Mouse (Mus musculus) brain, adult 2 months (tissue): ENCODE measurements around the gene Cpt2.

Experiments used
- DNase-seq: peaks from one replicate; pipeline ENCODE4 v3.0.0; 2011; ENCODE audit warnings: low read depth, low spot score

Gene Cpt2

GRCm38 (mm10) chr4:107923145-107923802 lies at the start of gene Cpt2:
Gene Cpt2 (minus strand): TSS chr4:107923610.
- DNase-seq: peak; percentile 90

GRCm38 (mm10) chr4:107971162-107971561 lies 47.8 kb upstream of the Cpt2 start:
- no peak for DNase-seq

- no peak for DNase-seq
Observed at GRCm38 (mm10) chr4:107969781-107970180, 46.4 kb upstream of the Cpt2 start.

DNA sequence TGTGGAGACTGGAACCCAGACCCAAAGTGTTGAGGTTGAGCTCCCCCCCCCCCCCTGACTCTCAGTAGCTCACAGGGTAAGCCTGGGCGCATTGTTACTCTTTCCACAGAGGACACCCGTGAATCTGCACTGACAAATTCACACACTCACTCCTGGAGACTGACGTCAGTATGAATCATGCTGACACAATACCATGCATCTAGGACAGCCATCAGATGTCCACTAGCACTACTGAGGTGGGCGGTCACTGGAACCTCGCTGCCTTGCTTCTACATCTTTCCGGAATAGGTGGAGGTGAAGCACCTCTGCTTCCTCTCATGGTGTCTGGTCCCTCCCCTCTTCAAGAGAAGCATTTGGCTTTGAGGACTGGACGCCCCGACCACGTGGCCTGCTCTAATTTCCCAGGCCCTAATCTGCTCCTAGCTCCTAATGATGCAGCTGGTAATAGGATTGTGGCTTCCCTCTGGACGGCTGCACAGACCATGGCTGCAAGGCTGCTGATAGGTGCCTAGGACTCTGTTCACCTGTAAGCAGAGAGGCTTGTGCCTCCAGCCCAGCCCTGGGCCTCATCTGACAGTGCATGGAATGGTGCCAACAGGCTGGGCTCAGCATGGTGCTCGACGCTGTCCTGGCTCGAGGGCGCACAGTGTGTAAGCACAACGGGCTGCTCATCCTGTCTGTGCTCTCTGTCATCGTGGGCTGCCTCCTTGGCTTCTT lies 44.7 kb upstream of the Cpt2 start, which contains the start of gene Slc1a7:
Slc1a7 (plus strand) TSS at position 367 of the 717 bp plus-strand sequence.
- no peak for DNase-seq

GRCm38 (mm10) chr4:107966416-107967109 lies 43.2 kb upstream of the Cpt2 start:
- no peak for DNase-seq

DNA sequence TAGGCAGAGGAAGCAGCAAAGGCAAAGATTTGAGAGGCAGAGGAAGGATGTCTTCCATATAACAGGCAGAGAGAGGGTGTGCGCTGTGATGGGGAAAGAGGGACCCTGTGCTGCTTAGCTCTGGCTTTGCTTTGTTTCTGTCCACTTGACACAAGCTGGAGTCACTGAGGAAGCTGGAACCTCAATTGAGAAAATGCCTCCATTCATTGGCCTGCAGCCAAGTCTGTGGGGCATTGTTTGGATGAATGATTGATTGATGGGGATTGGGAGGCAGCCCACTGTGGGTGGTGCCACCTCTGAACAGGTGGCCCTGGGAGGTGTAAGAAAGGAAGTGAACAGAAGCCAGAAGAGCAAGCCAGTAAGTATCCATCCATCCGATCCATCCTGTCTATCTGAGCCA lies 39.4 kb upstream of the Cpt2 start:
- no peak for DNase-seq

DNA sequence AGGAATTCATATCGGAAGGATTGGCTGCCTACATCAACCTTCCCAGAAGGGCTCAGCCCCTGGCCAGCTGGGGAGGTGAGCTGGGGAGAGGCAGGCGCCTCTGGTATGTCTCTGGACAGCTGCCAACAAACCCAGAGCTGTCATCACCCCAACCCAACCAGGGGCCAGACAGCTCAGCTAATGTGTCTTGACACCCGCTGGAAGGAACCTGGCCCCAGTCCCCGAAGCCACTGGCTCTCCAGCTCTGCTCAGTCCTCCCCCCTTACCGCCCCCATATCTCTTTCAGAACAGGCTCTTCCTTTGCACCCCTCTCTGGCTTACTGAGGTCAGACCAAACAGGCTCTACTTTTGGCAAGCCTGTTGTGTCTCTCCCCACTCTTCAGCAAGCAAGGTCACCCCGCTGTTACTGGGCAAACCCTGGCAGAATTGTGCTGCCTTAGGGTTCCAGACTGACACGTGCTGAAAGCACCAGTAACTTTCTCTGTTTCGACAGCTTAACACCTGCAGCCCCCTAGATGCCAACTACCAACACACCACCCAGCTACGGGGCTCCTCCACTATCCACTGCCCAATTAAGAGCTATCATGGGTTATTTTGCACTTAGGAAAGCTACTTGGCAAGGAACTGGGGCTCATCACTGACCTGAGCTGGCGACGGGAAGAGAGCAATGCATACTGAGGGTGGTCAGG lies 38.8 kb upstream of the Cpt2 start:
- DNase-seq: no peak

DNA sequence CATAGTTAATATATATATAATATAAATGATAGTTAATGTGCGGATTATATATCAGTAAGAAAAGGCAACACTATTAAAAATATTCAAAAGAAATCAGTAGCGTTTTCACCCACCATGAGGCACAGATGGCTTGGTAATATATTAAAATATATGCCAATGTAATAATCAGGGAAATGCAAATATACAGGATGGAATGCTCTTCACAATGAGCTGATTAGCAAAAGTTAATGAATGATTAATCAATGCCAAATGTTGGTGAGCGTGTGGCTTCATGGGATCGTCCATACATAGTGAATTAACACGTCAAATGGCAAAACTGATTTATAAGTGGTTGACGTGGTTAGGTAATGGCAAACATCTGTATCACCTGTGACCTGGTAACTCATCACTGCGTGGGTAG lies 35.1 kb upstream of the Cpt2 start:
- no peak for DNase-seq

- DNase-seq: no peak
Observed at GRCm38 (mm10) chr4:107955691-107956090, 32.3 kb upstream of the Cpt2 start.

DNA sequence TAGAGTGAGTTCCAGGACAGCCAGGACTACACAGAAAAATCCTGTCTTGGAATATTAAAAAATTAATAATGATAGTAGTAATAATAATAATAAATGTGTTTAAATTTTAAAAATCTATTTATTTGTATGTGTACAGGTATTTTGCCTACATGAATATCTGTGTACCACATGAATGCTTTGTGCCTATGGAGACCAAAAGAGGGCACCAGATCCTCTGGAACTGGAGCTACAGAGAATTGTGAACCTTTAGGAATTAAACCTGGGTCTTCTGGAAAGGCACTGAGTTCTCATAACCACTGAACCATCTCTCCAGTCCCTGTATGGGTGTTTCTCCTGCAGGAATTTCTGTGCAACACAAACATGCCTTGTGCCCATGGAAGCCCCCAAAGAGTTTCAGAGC lies 29.4 kb upstream of the Cpt2 start:
- DNase-seq: peak; percentile 43

- DNase-seq: no peak
Observed at GRCm38 (mm10) chr4:107949918-107950317, 26.5 kb upstream of the Cpt2 start.

DNA sequence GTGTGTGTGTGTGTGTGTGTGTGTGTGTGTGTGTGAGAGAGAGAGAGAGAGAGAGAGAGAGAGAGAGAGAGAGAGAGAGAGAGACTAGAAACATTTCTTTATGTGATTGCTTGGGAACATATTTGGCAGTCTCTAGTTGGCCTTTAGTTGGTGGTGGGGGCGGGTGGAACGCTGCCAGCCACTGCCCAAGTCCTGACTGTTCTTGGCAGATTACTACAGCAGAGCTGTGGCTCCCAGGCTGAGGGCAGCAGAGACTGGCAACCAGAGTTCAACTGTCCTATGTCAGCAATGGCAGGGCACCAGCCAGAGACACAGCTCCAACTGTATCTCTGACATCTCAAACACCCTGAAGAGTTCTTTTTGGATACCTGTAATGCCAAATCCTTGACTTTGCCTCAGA lies 20.7 kb upstream of the Cpt2 start:
- DNase-seq: peak; percentile 55

DNA sequence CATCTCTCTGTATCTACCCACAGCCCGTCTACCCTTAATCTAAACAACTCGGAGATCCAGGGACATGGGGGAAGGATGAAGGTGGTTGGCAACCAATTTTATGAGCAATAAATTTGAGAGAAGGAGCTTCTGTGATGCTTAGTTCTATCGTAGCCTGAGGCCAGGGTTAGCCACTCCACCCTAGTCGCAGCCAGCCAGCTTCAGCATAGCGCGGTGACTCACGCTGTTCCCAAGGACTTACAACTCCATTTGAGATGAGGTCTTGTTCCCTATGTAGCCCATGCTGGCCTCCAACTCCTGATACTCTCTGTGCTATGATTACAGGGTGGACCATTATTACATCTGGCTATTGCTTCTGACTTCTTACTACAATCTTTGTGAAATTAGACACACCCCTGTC lies 19.3 kb upstream of the Cpt2 start:
- DNase-seq: no peak

- DNase-seq: peak; percentile 31
Observed at GRCm38 (mm10) chr4:107938124-107938523, 14.7 kb upstream of the Cpt2 start.

GRCm38 (mm10) chr4:107937338-107937737 lies 13.9 kb upstream of the Cpt2 start:
- DNase-seq: peak; percentile 93

- no peak for DNase-seq
Observed at GRCm38 (mm10) chr4:107935254-107935653, 11.8 kb upstream of the Cpt2 start.

GRCm38 (mm10) chr4:107933239-107933638 lies 9.8 kb upstream of the Cpt2 start:
- DNase-seq: no peak

GRCm38 (mm10) chr4:107931453-107931852 lies 8.0 kb upstream of the Cpt2 start:
- no peak for DNase-seq

- no peak for DNase-seq
Observed at GRCm38 (mm10) chr4:107928726-107929125, 5.3 kb upstream of the Cpt2 start.

- no peak for DNase-seq
Observed at GRCm38 (mm10) chr4:107928269-107928668, 4.9 kb upstream of the Cpt2 start.

- no peak for DNase-seq
Observed at GRCm38 (mm10) chr4:107923803-107924194, 389 bp upstream of the Cpt2 start.

GRCm38 (mm10) chr4:107921952-107922351 lies 1.5 kb downstream of the Cpt2 start:
- DNase-seq: no peak
